Mouse (Mus musculus): ENCODE measurements at regions not wholly inside any gene's neighbourhood (a gene's known extent, or its start where the extent isn't known, plus 50 kb on each side); places are given as distances from the start of the nearest gene placed in this dataset.

GRCm38 (mm10) chr2:178830313-178830712 is 400.0 kb downstream of the Cdh26 start:
- Histone ChIP-seq H3K4me3 (ENCODE audit: insufficient read depth, low read length) (no peak overlapping the region), H3K27ac (ENCODE audit: insufficient read depth, low read length) (no peak overlapping the region), H3K4me1 (ENCODE audit: control insufficient read depth, insufficient read depth, low read length) (peaks cover under 1% of the 10 kb centered on the region)
- TF ChIP-seq CTCF (IDR thresholded peaks at IDR 0.05; ENCODE audit: extremely low read depth, insufficient read depth, low read length) (no peak), POLR2A (IDR thresholded peaks at IDR 0.05; ENCODE audit: extremely low read depth, insufficient read depth, low read length) (no peak)

- Histone ChIP-seq H3K4me1 (ENCODE audit: control insufficient read depth, insufficient read depth, low read length) (peaks cover 4% of the 10 kb centered on the region), H3K27ac (ENCODE audit: insufficient read depth, low read length) (no peak overlapping the region), H3K4me3 (ENCODE audit: insufficient read depth, low read length) (no peak overlapping the region)
- no peak for TF ChIP-seq CTCF (IDR thresholded peaks at IDR 0.05; ENCODE audit: extremely low read depth, insufficient read depth, low read length)
- no peak for TF ChIP-seq POLR2A (IDR thresholded peaks at IDR 0.05; ENCODE audit: extremely low read depth, insufficient read depth, low read length)
These were observed 404.7 kb downstream of the Cdh26 start for GRCm38 (mm10) chr2:178834986-178835385.

- TF ChIP-seq CTCF (IDR thresholded peaks at IDR 0.05; ENCODE audit: extremely low read depth, insufficient read depth, low read length), result no peak
- no peak for TF ChIP-seq POLR2A (IDR thresholded peaks at IDR 0.05; ENCODE audit: extremely low read depth, insufficient read depth, low read length)
- Histone ChIP-seq H3K27ac (ENCODE audit: insufficient read depth, low read length) (no peak overlapping the region), H3K4me1 (ENCODE audit: control insufficient read depth, insufficient read depth, low read length) (peaks cover 4% of the 10 kb centered on the region)
These were observed 408.2 kb downstream of the Cdh26 start for GRCm38 (mm10) chr2:178838571-178838970.

GRCm38 (mm10) chr2:178840975-178841374 is 410.6 kb downstream of the Cdh26 start:
- 0 out of 2 replicates have a peak, but pooled peaks cover 2% of the 10 kb centered on the region for H3K4me1 ChIP-seq (ENCODE audit: control insufficient read depth, insufficient read depth, low read length)
- TF ChIP-seq CTCF (IDR thresholded peaks at IDR 0.05; ENCODE audit: extremely low read depth, insufficient read depth, low read length), result no peak
- no peak for TF ChIP-seq POLR2A (IDR thresholded peaks at IDR 0.05; ENCODE audit: extremely low read depth, insufficient read depth, low read length)
- no peak overlapping the region for H3K27ac ChIP-seq (ENCODE audit: insufficient read depth, low read length)
- no peak overlapping the region for H3K4me3 ChIP-seq (ENCODE audit: insufficient read depth, low read length)

More at GRCm38 (mm10) chr2:178838571-178838970, 408.2 kb downstream of the Cdh26 start:
- no peak overlapping the region for H3K4me3 ChIP-seq (ENCODE audit: insufficient read depth, low read length)

- TF ChIP-seq CTCF (IDR thresholded peaks at IDR 0.05; ENCODE audit: extremely low read depth, insufficient read depth, low read length) (no peak), POLR2A (IDR thresholded peaks at IDR 0.05; ENCODE audit: extremely low read depth, insufficient read depth, low read length) (no peak)
- Histone ChIP-seq H3K4me1 (ENCODE audit: control insufficient read depth, insufficient read depth, low read length) (0 out of 2 replicates have a peak, but pooled peaks cover 2% of the 10 kb centered on the region), H3K4me3 (ENCODE audit: insufficient read depth, low read length) (no peak overlapping the region), H3K27ac (ENCODE audit: insufficient read depth, low read length) (no peak overlapping the region)
These were observed 412.3 kb downstream of the Cdh26 start for GRCm38 (mm10) chr2:178842595-178842994.

- H3K4me3 ChIP-seq (ENCODE audit: insufficient read depth, low read length), result no peak overlapping the region
- H3K4me1 ChIP-seq (ENCODE audit: control insufficient read depth, insufficient read depth, low read length), result 0 out of 2 replicates have a peak, but pooled peaks cover 2% of the 10 kb centered on the region
- no peak overlapping the region for H3K27ac ChIP-seq (ENCODE audit: insufficient read depth, low read length)
- TF ChIP-seq CTCF (IDR thresholded peaks at IDR 0.05; ENCODE audit: extremely low read depth, insufficient read depth, low read length) (no peak), POLR2A (IDR thresholded peaks at IDR 0.05; ENCODE audit: extremely low read depth, insufficient read depth, low read length) (no peak)
These were observed 413.1 kb downstream of the Cdh26 start for GRCm38 (mm10) chr2:178843458-178843857.

GRCm38 (mm10) chr2:178844561-178844960 is 414.2 kb downstream of the Cdh26 start:
- no peak overlapping the region for H3K4me3 ChIP-seq (ENCODE audit: insufficient read depth, low read length)
- TF ChIP-seq CTCF (IDR thresholded peaks at IDR 0.05; ENCODE audit: extremely low read depth, insufficient read depth, low read length), result no peak
- no peaks in the 10 kb centered on the region for H3K4me1 ChIP-seq (ENCODE audit: control insufficient read depth, insufficient read depth, low read length)
- no peak overlapping the region for H3K27ac ChIP-seq (ENCODE audit: insufficient read depth, low read length)

- Histone ChIP-seq H3K27ac (ENCODE audit: insufficient read depth, low read length) (no peak overlapping the region), H3K4me1 (ENCODE audit: control insufficient read depth, insufficient read depth, low read length) (no peaks in the 10 kb centered on the region), H3K4me3 (ENCODE audit: insufficient read depth, low read length) (no peak overlapping the region)
- no peak for TF ChIP-seq POLR2A (IDR thresholded peaks at IDR 0.05; ENCODE audit: extremely low read depth, insufficient read depth, low read length)
- no peak for TF ChIP-seq CTCF (IDR thresholded peaks at IDR 0.05; ENCODE audit: extremely low read depth, insufficient read depth, low read length)
These were observed 420.0 kb downstream of the Cdh26 start for GRCm38 (mm10) chr2:178850320-178850719.

GRCm38 (mm10) chr2:178850769-178851168 is 420.4 kb downstream of the Cdh26 start:
- H3K4me3 ChIP-seq (ENCODE audit: insufficient read depth, low read length), result no peak overlapping the region
- TF ChIP-seq CTCF (IDR thresholded peaks at IDR 0.05; ENCODE audit: extremely low read depth, insufficient read depth, low read length), result no peak
- no peak for TF ChIP-seq POLR2A (IDR thresholded peaks at IDR 0.05; ENCODE audit: extremely low read depth, insufficient read depth, low read length)
- no peak overlapping the region for H3K27ac ChIP-seq (ENCODE audit: insufficient read depth, low read length)
- H3K4me1 ChIP-seq (ENCODE audit: control insufficient read depth, insufficient read depth, low read length), result no peaks in the 10 kb centered on the region; the same call in 1 of the 2 replicates

GRCm38 (mm10) chr2:178854012-178854411 is 423.7 kb downstream of the Cdh26 start:
- H3K4me1 ChIP-seq (ENCODE audit: control insufficient read depth, insufficient read depth, low read length), result no peaks in the 10 kb centered on the region; the same call in 1 of the 2 replicates
- TF ChIP-seq CTCF (IDR thresholded peaks at IDR 0.05; ENCODE audit: extremely low read depth, insufficient read depth, low read length) (no peak), POLR2A (IDR thresholded peaks at IDR 0.05; ENCODE audit: extremely low read depth, insufficient read depth, low read length) (no peak)
- no peak overlapping the region for H3K4me3 ChIP-seq (ENCODE audit: insufficient read depth, low read length)
- H3K27ac ChIP-seq (ENCODE audit: insufficient read depth, low read length), result no peak overlapping the region
